Mouse (Mus musculus) neural tube, embryonic 10.5 days (tissue): ENCODE results near the gene 4930503E14Rik.
"Not testable (repeated sequence)": the region's sequence is repeated elsewhere in the genome, so short reads cannot be mapped to it uniquely, and the experiment has no call there.

ENCODE experiments used
- DNase-seq: peaks from one replicate; pipeline ENCODE4 v3.0.0-alpha.2; 2017; ENCODE audit warnings: low spot score; ENCODE audit errors: extremely low spot score

The 4930503E14Rik gene

DNA sequence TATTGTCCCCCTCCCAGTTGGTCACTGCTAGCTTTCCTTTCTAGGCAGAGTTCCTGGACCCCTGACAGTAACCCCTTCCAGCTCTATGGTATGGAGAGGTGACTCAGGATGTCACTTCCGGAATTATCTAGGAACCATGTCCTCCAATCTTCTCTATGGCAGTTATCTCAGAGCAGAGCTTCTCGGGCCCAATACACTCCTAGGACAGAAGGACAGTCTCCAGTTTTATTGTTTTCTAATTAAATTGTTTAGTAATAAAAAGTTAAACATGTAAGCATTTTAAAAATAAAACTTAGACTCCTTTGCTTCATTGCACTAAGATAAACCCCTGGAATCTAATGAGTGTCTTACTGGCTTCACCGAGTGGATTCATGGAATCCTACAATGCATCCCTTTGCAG, at the start of gene 4930503E14Rik:
TSS of gene 4930503E14Rik (minus strand) at position 101 of the 400 bp plus-strand sequence.
- DNase-seq = not testable (repeated sequence)

DNA sequence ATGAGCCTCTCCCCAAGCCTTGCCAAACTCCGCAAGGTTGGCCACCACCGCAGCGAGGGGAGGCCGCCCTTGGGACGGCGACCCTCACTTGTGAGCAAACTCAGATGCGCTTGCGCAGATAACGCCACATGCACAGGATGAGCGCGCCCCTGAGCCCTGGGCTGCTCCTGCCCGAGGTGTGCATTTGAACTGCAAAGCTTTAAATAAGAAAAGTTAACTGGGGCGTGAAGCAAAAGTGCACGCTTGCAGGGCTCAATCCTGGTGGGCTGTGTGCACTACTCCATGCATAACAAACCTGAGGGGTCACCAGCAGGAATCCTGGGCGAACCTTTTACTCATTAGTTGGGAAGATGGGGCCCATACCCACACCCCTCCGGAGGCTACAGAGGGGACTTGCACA, 35.0 kb upstream of the 4930503E14Rik start:
- no peak for DNase-seq

DNA sequence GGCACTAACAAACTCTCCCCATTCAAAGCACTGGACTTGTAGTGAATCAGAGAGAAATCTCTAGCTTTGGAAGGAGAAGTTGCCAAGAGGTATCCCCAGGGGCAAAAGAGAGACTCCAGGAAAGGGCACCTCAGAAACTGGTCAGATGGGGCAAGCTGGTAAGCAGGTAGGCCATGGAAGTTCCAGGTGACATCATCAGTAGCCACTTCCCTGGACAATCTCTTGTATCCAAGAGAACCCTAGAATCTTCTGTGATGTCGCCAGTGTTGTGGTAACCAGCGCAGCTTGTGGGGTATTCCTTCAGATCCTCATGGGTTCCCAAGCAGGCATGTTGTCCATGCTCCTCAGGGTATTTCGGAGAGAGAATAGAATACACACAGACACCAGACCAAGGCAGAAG, 15.7 kb downstream of the 4930503E14Rik start, which contains the start of gene Gm8212:
TSS of gene Gm8212 (plus strand) at position 301 of the 400 bp plus-strand sequence.
- DNase-seq = not testable (repeated sequence)

DNA sequence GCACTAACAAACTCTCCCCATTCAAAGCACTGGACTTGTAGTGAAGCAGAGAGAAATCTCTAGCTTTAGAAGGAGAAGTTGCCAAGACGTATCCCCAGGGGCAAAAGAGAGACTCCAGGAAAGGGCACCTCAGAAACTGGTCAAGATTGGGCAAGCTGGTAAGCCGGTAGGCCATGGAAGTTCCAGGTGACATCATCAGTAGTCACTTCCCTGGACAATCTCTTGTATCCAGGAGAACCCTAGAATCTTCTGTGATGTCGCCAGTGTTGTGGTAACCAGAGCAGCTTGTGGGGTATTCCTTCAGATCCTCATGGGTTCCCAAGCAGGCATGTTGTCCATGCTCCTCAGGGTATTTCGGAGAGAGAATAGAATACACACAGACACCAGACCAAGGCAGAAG, 89.5 kb downstream of the 4930503E14Rik start, which contains the start of gene Gm3327:
TSS of gene Gm3327 (plus strand) at position 301 of the 400 bp plus-strand sequence.
- DNase-seq = not testable (repeated sequence)
